Mouse (Mus musculus) midbrain, embryonic 11.5 days (tissue): ENCODE measurements at regions not wholly inside any gene's neighbourhood (a gene's known extent, or its start where the extent isn't known, plus 50 kb on each side); places are given as distances from the start of the nearest gene placed in this dataset.

Experiments used
- ATAC-seq: fragments of 200-750 bp; cut with Nextera tagmentation; 2 replicates; pipeline ENCODE4 v1.8.0; 2017; ENCODE audit warnings: moderate TSS enrichment, moderate library complexity; ENCODE audit not compliant: low FRiP score
- DNase-seq: peaks from one replicate; pipeline ENCODE4 v3.0.0; 2015; ENCODE audit warnings: low spot score; ENCODE audit errors: missing footprints
- H3K27ac ChIP-seq: fragments of 300-500 bp; sonication (generic); 2 replicates; pipeline ENCODE4 v1.5.1; 2014; ENCODE audit warnings: low read depth, low read length
- H3K27me3 ChIP-seq: fragments of 300-500 bp; sonication (generic); 2 replicates; pipeline ENCODE4 v1.6.1; 2014; ENCODE audit warnings: mild to moderate bottlenecking, low read length, moderate library complexity, mixed read lengths; ENCODE audit not compliant: control insufficient read depth, insufficient read depth
- H3K36me3 ChIP-seq: fragments of 300-500 bp; sonication (generic); 2 replicates; pipeline ENCODE4 v1.6.1; 2014; ENCODE audit warnings: mild to moderate bottlenecking, low read length, moderate library complexity, mixed read lengths; ENCODE audit not compliant: control insufficient read depth, insufficient read depth
- H3K4me1 ChIP-seq: fragments of 300-500 bp; sonication (generic); 2 replicates; pipeline ENCODE4 v1.6.1; 2014; ENCODE audit warnings: low read length; ENCODE audit not compliant: control insufficient read depth, insufficient read depth
- H3K4me2 ChIP-seq: fragments of 300-500 bp; sonication (generic); 2 replicates; pipeline ENCODE4 v1.6.1; 2014; ENCODE audit warnings: mild to moderate bottlenecking, moderate library complexity
- H3K4me3 ChIP-seq: fragments of 300-500 bp; sonication (generic); 2 replicates; pipeline ENCODE4 v1.5.1; 2014; ENCODE audit warnings: low read depth, low read length
- H3K9ac ChIP-seq: fragments of 300-500 bp; sonication (generic); 2 replicates; pipeline ENCODE4 v1.6.1; 2014; ENCODE audit warnings: low read length
- H3K9me3 ChIP-seq: fragments of 300-500 bp; sonication (generic); 2 replicates; pipeline ENCODE4 v1.6.1; 2016; ENCODE audit warnings: low read length; ENCODE audit not compliant: control insufficient read depth
- WGBS: fragments of 180-500 bp; shearing (Covaris S2); extraction: QIAGEN DNeasy Blood & Tissue Kit; methylation state at CpG from one replicate; pipeline ENCODE4 v1.1.7; 2014; 5-methylcytosine and 5-hydroxymethylcytosine counted together

DNA sequence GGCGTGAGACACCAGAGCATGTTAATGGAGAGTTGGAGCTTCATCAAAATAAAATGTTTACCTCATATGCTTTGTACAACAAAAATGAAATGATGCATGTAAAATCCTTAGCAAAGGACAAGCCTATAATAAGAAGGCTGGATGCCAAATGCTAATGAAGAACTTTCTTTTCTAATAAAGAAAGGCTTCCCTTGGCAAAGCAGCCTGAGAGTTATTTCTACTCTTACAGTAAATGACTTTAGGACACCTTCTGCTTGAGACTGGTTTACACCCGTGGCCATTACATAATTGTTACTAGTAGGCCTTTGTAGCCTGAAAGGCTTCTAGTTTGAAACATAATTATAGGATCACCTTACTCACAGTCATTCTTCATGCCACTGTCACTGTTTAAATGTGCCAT is 310.7 kb upstream of the Gm21293 start:
- H3K27ac ChIP-seq: no peak overlapping the region
- H3K36me3 ChIP-seq: no peaks in the 10 kb centered on the region
- H3K4me3 ChIP-seq: no peak overlapping the region
- no peak overlapping the region for H3K4me2 ChIP-seq
- no peaks in the 10 kb centered on the region for H3K4me1 ChIP-seq
- DNase-seq: no peak
- H3K9me3 ChIP-seq: no peaks in the 10 kb centered on the region
- 83% methylated on average over 2 of the region's 2 CpGs for WGBS
- no peak overlapping the region for H3K9ac ChIP-seq
- ATAC-seq: no peak
- H3K27me3 ChIP-seq: no peaks in the 10 kb centered on the region

DNA sequence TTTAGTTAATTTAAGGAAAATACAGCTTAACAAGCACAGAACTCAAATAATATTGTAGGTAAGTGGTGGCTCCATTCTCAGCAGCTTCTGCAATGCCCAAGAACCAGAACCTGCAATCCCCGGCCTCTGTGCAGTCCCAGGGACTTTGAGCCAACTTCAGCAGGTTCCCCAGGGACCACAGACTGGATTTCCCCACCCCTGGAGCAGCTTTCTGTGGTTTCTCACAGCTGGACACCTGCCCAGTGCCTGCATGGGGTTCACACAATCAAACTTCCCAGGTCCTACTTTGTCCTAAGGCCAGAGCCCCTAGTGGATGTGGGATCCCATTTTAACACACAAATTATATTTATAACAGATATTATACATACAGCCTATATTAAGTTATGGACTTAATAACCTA is 287.6 kb upstream of the Gm21293 start:
- ATAC-seq: no peak
- no peak overlapping the region for H3K27ac ChIP-seq
- H3K4me1 ChIP-seq: no peaks in the 10 kb centered on the region
- H3K4me2 ChIP-seq: no peak overlapping the region
- H3K4me3 ChIP-seq: no peak overlapping the region
- H3K9me3 ChIP-seq: no peaks in the 10 kb centered on the region
- no peak for DNase-seq
- no peak overlapping the region for H3K9ac ChIP-seq
- 52% methylated on average over 1 of the region's 1 CpGs for WGBS
- H3K27me3 ChIP-seq: no peaks in the 10 kb centered on the region
- no peaks in the 10 kb centered on the region for H3K36me3 ChIP-seq

DNA sequence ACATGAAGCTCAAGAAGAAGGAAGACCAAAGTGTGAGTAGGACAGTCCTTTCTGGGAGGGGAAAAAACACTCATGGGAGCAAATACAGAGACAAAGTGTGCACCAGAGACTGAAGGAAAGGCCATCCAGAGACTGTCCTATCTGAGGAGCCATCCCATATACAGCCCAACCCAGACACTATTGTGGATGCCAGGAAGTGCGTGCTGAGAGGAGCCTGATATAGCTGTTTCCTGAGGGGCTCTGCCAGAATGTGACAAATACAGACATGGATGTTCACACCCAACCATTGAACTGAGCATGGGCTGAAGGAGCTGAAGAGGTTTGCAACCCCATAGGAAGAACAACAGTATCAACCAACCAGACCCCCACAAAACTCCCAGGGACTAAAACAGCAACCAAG is 281.9 kb upstream of the Gm21293 start:
- Histone ChIP-seq H3K9ac (no peak overlapping the region), H3K4me3 (no peak overlapping the region), H3K36me3 (no peaks in the 10 kb centered on the region), H3K4me2 (no peak overlapping the region), H3K27me3 (no peaks in the 10 kb centered on the region), H3K27ac (no peak overlapping the region), H3K4me1 (no peaks in the 10 kb centered on the region), H3K9me3 (no peaks in the 10 kb centered on the region)
- no peak for ATAC-seq
- DNase-seq: no peak
- WGBS: 85% methylated on average over 1 of the region's 1 CpGs

DNA sequence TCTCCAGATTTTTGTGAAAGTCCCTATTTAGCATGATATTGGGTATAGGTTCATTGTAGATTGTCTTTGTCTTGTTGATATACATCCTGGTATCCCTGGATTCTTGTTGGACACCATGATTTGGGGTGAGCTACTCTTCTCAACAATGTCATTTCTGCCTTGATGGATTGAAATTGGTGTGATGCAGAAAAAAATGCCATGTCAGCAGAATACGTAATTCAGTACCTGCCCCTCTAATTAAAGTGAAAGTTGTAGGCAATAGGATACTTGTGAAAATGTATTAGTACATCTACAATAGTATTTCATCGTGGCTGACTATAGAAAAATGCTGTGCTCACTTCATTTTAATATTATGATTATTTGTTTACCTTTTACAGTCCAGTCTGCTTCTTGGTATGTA is 280.7 kb upstream of the Gm21293 start:
- no peaks in the 10 kb centered on the region for H3K4me1 ChIP-seq
- H3K4me3 ChIP-seq: no peak overlapping the region
- no peaks in the 10 kb centered on the region for H3K27me3 ChIP-seq
- WGBS: 85% methylated on average over 2 of the region's 2 CpGs
- no peak for DNase-seq
- no peak overlapping the region for H3K4me2 ChIP-seq
- no peak overlapping the region for H3K9ac ChIP-seq
- no peaks in the 10 kb centered on the region for H3K36me3 ChIP-seq
- H3K27ac ChIP-seq: no peak overlapping the region
- no peaks in the 10 kb centered on the region for H3K9me3 ChIP-seq
- ATAC-seq: no peak

DNA sequence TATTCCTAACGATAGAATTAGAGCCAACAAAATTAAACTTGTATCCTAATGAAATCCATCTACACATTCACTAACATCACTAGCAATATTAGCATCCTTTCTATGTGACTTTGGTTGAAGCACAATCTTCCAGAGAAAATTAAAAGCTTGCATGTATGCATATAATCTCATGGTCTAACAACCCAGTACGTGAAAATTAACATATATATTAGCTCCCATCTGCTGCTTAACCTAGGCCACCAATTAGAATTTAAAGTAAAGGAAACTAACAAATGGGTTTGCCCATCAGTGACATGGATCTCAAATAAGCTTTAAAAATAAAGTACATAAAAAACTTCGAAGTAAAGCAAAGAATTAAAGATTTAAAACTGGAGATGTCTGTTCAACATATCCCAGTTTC is 278.9 kb upstream of the Gm21293 start:
- DNase-seq: no peak
- no peaks in the 10 kb centered on the region for H3K36me3 ChIP-seq
- no peak for ATAC-seq
- no peaks in the 10 kb centered on the region for H3K4me1 ChIP-seq
- 83% methylated on average over 3 of the region's 3 CpGs for WGBS
- no peaks in the 10 kb centered on the region for H3K27me3 ChIP-seq
- no peak overlapping the region for H3K4me2 ChIP-seq
- no peak overlapping the region for H3K4me3 ChIP-seq
- no peak overlapping the region for H3K9ac ChIP-seq
- H3K9me3 ChIP-seq: no peaks in the 10 kb centered on the region
- H3K27ac ChIP-seq: no peak overlapping the region

DNA sequence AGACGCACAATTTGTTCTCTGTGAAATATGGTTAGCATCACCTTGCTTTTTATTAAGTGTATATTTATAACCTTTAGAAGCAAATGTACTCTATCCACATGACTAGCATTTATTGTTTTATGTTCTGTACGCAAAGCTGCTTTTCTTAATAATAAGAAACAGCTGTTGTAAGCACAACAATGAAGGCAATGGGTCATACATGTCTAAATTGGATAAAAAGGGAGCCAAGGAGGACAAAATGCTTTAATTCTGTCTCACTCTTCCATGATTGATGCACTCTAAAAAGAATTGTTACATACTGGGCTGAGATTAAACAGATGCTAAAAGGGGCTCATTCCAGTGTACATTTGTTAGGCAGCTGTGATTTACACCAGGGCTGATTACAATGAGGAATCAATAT is 232.7 kb upstream of the Gm21293 start:
- no peak overlapping the region for H3K9ac ChIP-seq
- 88% methylated on average over 2 of the region's 2 CpGs for WGBS
- H3K4me3 ChIP-seq: no peak overlapping the region
- no peak overlapping the region for H3K27ac ChIP-seq
- DNase-seq (no peak), ATAC-seq (no peak)
- H3K4me1 ChIP-seq: no peaks in the 10 kb centered on the region
- H3K4me2 ChIP-seq: no peak overlapping the region
- no peaks in the 10 kb centered on the region for H3K27me3 ChIP-seq
- no peaks in the 10 kb centered on the region for H3K9me3 ChIP-seq
- H3K36me3 ChIP-seq: no peaks in the 10 kb centered on the region

DNA sequence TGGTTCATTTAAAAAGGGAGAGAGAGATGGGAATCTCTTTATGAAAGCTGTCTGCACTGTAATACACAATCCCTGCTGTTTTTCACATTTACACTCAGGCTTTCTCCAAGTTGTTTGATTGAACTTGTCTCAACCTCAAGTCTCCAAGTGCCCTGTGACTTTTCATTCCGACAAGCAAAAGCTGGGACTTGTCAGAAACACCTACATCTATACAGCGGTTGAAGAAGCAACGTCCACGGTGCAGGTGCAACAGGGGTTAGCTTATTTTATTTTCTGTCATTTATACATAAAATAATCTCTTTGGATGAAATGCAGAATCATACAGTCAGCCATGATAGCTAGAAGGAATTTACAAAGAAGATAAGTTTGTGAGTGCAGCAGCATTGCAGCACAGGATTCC is 184.6 kb upstream of the Gm21293 start:
- Histone ChIP-seq H3K4me3 (no peak overlapping the region), H3K27me3 (no peaks in the 10 kb centered on the region), H3K4me1 (no peaks in the 10 kb centered on the region), H3K36me3 (no peaks in the 10 kb centered on the region), H3K27ac (no peak overlapping the region), H3K9me3 (no peaks in the 10 kb centered on the region), H3K9ac (no peak overlapping the region), H3K4me2 (no peak overlapping the region)
- DNase-seq (no peak), ATAC-seq (no peak)
- 85% methylated on average over 4 of the region's 4 CpGs for WGBS

DNA sequence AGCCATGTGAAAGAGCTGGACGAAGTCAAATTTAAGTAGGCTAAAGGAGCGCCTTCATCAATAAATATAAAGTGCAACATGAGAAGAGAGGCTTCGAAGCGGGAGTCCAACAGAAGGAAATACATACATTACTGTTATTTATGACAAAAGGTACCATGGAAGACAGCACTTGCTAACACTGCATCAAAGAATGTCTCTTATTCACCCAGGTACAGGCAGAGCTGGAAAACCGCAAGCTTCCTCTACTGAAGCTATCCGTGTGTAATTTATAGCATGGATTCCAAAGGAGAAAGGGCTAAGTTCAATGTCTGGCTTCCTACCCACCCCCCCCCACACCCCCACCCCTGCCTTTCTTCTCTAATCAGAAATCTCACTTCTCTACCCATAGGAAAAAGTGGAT is 166.7 kb upstream of the Gm21293 start:
- H3K4me3 ChIP-seq: no peak overlapping the region
- ATAC-seq: no peak

DNA sequence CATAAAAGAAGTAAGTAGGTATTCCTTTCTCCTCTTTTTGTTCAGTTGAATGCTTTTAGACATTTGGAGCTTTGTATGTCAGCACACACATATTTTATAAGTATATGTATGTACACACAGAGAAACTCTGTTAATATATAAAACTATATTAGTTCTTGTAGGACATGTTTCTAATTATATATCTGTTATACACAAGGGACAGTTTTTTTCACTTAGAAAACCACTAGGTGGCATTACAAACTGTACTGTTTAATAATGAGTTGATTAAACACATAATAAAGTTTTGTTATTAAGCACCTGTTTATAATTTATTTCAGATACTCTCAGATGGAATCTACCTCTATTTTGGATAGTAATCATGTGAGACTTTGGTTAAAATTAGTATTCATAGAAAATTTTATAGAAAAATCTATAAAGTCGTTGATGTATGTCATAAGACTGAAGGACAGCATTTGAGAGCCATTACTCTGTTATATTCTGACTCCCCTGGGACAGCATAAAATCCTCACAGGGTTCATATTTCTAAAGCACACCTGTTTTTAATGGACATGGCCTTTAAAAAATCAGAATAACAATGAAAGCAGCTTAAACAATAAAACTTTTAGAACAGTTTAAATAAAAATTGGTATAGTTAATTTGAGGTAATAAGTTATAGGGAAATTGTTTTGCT is 158.4 kb upstream of the Gm21293 start:
- DNase-seq: no peak

More for the DNA sequence above, 166.7 kb upstream of the Gm21293 start:
- no peak for DNase-seq
- H3K27ac ChIP-seq: no peak overlapping the region
- no peaks in the 10 kb centered on the region for H3K9me3 ChIP-seq
- WGBS: 93% methylated on average over 6 of the region's 6 CpGs
- no peak overlapping the region for H3K9ac ChIP-seq
- no peaks in the 10 kb centered on the region for H3K4me1 ChIP-seq
- no peaks in the 10 kb centered on the region for H3K36me3 ChIP-seq
- H3K4me2 ChIP-seq: no peak overlapping the region
- H3K27me3 ChIP-seq: no peaks in the 10 kb centered on the region

DNA sequence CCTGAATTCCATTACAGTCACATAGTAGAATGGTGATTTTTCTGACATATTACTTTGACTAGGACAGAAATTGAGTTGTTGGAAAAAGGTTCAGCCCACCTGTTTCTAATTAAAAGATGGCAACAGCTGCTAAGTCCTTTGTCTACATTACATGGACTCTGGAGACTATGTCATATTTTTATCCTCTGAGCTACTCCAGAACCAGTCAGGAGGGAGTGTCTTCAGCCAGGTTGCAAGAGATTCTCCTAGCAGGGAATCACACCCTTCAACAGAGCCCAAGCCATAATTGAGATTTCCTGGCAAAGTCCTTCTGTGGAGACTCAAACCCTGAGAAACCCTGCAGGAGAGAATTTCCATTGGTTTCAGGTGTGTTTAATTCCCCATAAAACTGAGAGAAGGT is 123.2 kb upstream of the Gm21293 start:
- Histone ChIP-seq H3K4me1 (no peaks in the 10 kb centered on the region), H3K4me3 (no peak overlapping the region)

More for the DNA sequence above, 158.4 kb upstream of the Gm21293 start:
- no peak for ATAC-seq
- Histone ChIP-seq H3K27me3 (no peaks in the 10 kb centered on the region), H3K4me1 (no peaks in the 10 kb centered on the region), H3K9me3 (no peaks in the 10 kb centered on the region), H3K4me3 (no peak overlapping the region), H3K36me3 (no peaks in the 10 kb centered on the region), H3K27ac (no peak overlapping the region), H3K9ac (no peak overlapping the region), H3K4me2 (no peak overlapping the region)
- 63% methylated on average over 1 of the region's 1 CpGs for WGBS

More for the DNA sequence above, 123.2 kb upstream of the Gm21293 start:
- Histone ChIP-seq H3K36me3 (no peaks in the 10 kb centered on the region), H3K4me2 (no peak overlapping the region), H3K9ac (no peak overlapping the region), H3K9me3 (no peaks in the 10 kb centered on the region), H3K27me3 (no peaks in the 10 kb centered on the region), H3K27ac (no peak overlapping the region)
- DNase-seq: no peak
- no peak for ATAC-seq
